Comparison of ENCODE assay signal across 10 mouse cellular contexts in genomic region chr16:90421551-90421950, GRCm38 (mm10). TPM values are rescaled to one million over a fixed set of nuclear protein-coding genes. Genes with fewer than 3 reads are reported as not detected.
A peak's percentile ranks its signal among the peaks of the same experiment; 100 is the strongest.
DNase-seq lines count a peak whose midpoint lies in the region; ATAC-seq lines count a peak whose summit lies in the region.
"Had no signal": no experiment of that assay in that cellular context is flagged by ENCODE, and none has a peak within 500 bp of the region (broad histone marks: within the 10 kb centered on the region; RNA-seq: fewer than 3 reads in every experiment).

No protein-coding gene starts in this region.

- H3K9ac ChIP-seq in limb, embryonic 12.5 days (replicated peaks) = no peak overlapping the region; the same call in 1 of the 2 replicates
- 0 out of 2 replicates have a peak overlapping the region, but pooled peaks have one; percentile 8 for H3K9ac ChIP-seq in stomach, embryonic 16.5 days (ENCODE audit: low read length)

- no peak for DNase-seq in heart, embryonic 10.5 days (ENCODE audit: low spot score)
- DNase-seq in heart, postnatal 25 days (ENCODE audit: low spot score) = no peak
- DNase-seq in lung, postnatal 10 days = peak; percentile 16
- no peak for DNase-seq in lung, postnatal 14 days
- no peak for DNase-seq in adipocyte (ENCODE audit: low spot score)
- no peak for DNase-seq in gastrocnemius, adult 18-20 months (ENCODE audit: low spot score)

- H3K27me3 ChIP-seq in heart, embryonic 10.5 days (ENCODE audit: insufficient read depth, poor library complexity, severe bottlenecking) = no peaks in the 10 kb centered on the region
- H3K27me3 ChIP-seq in limb, embryonic 12.5 days = no peaks in the 10 kb centered on the region
- no peaks in the 10 kb centered on the region for H3K27me3 ChIP-seq in stomach, embryonic 16.5 days (ENCODE audit: control insufficient read depth, insufficient read depth, low read length)

- ATAC-seq in limb, embryonic 12.5 days (ENCODE audit: insufficient number of reproducible peaks, insufficient read depth, low FRiP score, low TSS enrichment, low read depth) = no peak
- ATAC-seq in stomach, embryonic 16.5 days (ENCODE audit: insufficient read depth, low FRiP score) = no peak

- WGBS in heart, embryonic 10.5 days = 62% methylated on average over 8 of the region's 8 CpGs
- WGBS in limb, embryonic 12.5 days = 12% methylated on average over 8 of the region's 8 CpGs
- 22% methylated on average over 8 of the region's 8 CpGs for WGBS in stomach, embryonic 16.5 days

- H3K4me3 ChIP-seq in heart, embryonic 10.5 days = no peak overlapping the region
- no peak overlapping the region for H3K4me3 ChIP-seq in limb, embryonic 12.5 days (replicated peaks)
- H3K4me3 ChIP-seq in stomach, embryonic 16.5 days (replicated peaks; ENCODE audit: low read length) = no peak overlapping the region
- H3K4me3 ChIP-seq: megakaryocyte, embryonic 14.5 days had no signal

- intact Hi-C loops in heart, postnatal 25 days (cut with DNase I) = no loop called here

- no peaks in the 10 kb centered on the region for H3K9me3 ChIP-seq in heart, embryonic 10.5 days
- 0 out of 2 replicates have a peak, but pooled peaks cover 3% of the 10 kb centered on the region for H3K9me3 ChIP-seq in limb, embryonic 12.5 days
- H3K9me3 ChIP-seq in stomach, embryonic 16.5 days (replicated peaks; ENCODE audit: control insufficient read depth, low read length) = no peaks in the 10 kb centered on the region
- H3K9me3 ChIP-seq: megakaryocyte, embryonic 14.5 days had no signal

- H3K4me1 ChIP-seq in heart, embryonic 10.5 days = peaks cover 84% of the 10 kb centered on the region
- H3K4me1 ChIP-seq in limb, embryonic 12.5 days (replicated peaks) = peaks cover 88% of the 10 kb centered on the region
- peaks cover 46% of the 10 kb centered on the region for H3K4me1 ChIP-seq in stomach, embryonic 16.5 days (ENCODE audit: control insufficient read depth, insufficient read depth, low read length)
- H3K4me1 ChIP-seq: megakaryocyte, embryonic 14.5 days had no signal

- H3K36me3 ChIP-seq in heart, embryonic 10.5 days = peaks cover 15% of the 10 kb centered on the region
- peaks cover 8% of the 10 kb centered on the region; the same call in 1 of the 2 replicates for H3K36me3 ChIP-seq in limb, embryonic 12.5 days
- no peaks in the 10 kb centered on the region for H3K36me3 ChIP-seq in stomach, embryonic 16.5 days (ENCODE audit: control insufficient read depth, insufficient read depth, low read length)

- H3K4me2 ChIP-seq in limb, embryonic 12.5 days = peak overlapping the region; percentile 28
- 0 out of 2 replicates have a peak overlapping the region, but pooled peaks have one; percentile 6 for H3K4me2 ChIP-seq in stomach, embryonic 16.5 days (ENCODE audit: low read depth, low read length)

- H3K27ac ChIP-seq in heart, embryonic 10.5 days = peak overlapping the region; percentile 70; the same call in 1 of the 2 replicates
- peak overlapping the region; percentile 84 for H3K27ac ChIP-seq in limb, embryonic 12.5 days
- peak overlapping the region; percentile 44 for H3K27ac ChIP-seq in stomach, embryonic 16.5 days (ENCODE audit: low read length)

RNA-seq across cellular contexts. Expression of gene Hunk, which starts 35.7 kb away (rescaled TPM):
- 20.0 and 22.8 TPM in 2 replicates for polyA plus RNA-seq in heart, embryonic 10.5 days (2016; fragmentation: Nextera tagmentation; extraction: Ambion mirVana)
- total RNA-seq in heart, postnatal 25 days (2021) = 1 to 10 TPM in 1 of 2 experiments, under 1 TPM in 1; 0.50 to 1.1 TPM
- 22.2 and 25.8 TPM in 2 replicates for polyA plus RNA-seq in limb, embryonic 12.5 days (2016; fragmentation: Nextera tagmentation; extraction: Ambion mirVana)
- polyA plus RNA-seq in stomach, embryonic 16.5 days (2015; fragmentation: Nextera tagmentation; extraction: Ambion mirVana) = 5.6 and 6.0 TPM in 2 replicates
- under 1 TPM; 0.17 to 0.32 TPM for total RNA-seq in gastrocnemius, adult 18-20 months (2021)
- total RNA-seq: common myeloid progenitor, adult 5-6 weeks had no signal
